Mouse (Mus musculus) T-helper 2 cell (primary cell): ENCODE measurements around the gene Lefty1.
"Not testable (repeated sequence)": the region's sequence is repeated elsewhere in the genome, so short reads cannot be mapped to it uniquely, and the experiment has no call there.

Experiments
- in situ Hi-C: fragments of 300-600 bp; cut with MboI, MseI; formaldehyde crosslinking; loops from one replicate; pipeline ENCODE4 v1.15.1; 2025; ENCODE audit warnings: high pct_unique_total_duplicates

Gene Lefty1

DNA sequence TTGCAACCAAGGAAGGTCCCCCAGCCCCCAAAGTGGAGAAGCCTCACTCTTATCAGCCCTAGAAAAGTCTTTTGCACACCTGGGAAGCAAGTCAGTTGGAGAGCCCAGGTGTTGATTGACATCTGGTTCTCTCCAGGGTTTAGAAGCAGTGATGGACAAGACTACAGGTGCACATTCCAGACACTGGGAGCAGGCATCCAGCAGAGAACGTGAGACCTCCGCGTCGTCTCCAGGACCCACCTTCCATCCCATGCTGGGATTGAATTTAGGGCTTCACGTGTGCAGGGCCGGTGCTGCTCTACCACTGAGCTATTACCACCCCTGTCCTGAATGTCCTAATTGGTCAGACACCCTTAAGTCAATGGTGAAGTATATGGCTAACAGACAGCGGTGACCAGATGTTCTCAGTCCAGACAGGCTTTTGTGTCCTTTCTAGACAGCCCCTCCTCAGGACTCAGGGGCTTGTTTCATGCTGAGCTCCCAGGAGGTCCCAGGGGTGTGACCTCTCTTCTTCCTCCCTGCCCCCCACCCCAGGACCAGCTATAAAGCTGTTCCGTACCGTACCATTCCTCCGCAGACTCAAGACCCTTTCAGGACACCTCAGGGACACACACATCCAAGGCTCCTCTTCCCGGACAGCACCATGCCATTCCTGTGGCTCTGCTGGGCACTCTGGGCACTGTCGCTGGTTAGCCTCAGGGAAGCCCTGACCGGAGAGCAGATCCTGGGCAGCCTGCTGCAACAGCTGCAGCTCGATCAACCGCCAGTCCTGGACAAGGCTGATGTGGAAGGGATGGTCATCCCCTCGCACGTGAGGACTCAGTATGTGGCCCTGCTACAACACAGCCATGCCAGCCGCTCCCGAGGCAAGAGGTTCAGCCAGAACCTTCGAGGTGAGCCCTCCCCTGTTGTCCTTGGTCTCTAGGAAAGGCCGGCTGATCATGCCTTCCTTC, at the start of gene Lefty1:
Gene Lefty1 (plus strand): TSS at position 556 of the 953 bp plus-strand sequence.
- in situ Hi-C loops, result no loop called here

DNA sequence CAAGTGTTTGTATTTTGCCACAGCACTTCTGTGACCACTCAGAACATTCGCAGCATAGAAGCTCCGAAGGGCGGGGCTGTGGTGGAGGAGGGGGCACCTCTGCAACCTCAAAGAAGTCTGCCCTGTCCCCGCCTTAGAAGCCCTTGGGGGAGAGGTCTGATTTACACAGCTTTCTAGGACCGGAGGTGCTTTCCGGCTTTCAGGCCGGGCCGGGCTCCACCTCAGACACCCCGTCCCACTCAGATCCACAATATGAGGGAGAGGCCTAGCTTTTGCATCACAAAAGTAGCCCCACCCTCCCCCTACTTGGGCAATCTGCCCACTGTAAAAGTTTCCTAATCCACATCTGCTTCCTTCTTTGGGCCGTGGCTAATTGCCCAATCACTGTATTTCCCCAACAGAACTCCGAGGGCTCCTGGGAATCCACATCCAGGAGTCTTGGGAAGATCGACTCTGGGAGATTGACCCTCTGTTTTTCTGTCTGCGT, 46.2 kb upstream of the Lefty1 start:
- in situ Hi-C loops, result no loop called here

DNA sequence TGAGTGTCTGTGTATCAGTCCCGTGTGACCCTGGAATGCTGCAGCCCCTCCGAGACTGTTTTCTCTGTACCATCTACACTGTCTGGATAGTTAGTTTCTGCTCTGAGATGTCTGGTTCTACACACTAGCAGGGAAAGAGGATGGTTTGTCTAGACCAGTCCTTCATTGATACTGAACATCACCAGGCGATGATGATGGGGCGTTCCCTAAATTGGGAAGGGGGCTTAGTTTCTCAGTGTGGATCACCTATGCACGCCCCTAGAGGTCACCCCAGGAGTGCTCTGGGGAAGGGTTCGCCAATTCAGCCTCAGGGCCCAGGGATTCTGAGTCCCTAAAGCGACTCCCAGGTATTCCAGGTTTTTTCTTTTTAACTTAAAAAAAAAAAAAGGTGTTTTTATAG, 45.6 kb upstream of the Lefty1 start:
- in situ Hi-C loops, result no loop called here

DNA sequence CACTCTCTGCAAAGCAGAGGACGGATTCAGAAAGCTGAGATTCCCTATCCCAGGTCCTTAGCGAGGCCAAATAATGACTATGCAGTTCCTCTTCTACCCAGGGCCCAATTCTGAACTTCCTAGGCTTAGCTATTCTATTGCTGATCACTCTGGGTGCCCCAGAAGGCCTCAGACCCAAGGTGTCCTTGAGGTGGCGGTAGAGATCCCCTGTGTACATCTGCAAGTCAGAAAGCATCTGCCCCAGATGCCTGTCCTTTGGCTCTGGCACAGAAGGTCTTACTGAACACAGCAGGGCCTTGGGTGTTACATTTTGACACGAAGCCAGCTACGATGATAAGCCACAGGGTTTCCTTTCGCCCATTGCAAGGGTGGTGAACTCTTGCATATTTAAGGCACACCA, 45.0 kb upstream of the Lefty1 start:
- in situ Hi-C loops, result no loop called here

DNA sequence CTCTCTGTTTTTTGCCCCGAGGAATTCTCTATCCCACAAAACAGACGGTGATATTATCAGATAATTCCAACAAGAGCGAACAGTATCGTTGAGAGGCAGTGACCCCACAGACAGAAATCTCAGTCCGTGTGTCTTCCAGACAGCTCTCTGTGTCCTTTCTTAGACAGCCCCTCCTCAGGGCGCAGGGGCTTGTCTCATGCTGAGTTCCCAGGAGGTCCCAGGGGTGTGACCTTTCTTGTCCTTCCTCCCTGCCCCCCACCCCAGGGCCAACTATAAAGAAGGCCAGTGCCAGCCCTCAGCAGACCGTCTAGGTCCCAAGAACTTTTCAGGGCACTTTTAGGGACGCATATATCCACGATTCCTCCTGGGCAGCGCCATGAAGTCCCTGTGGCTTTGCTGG, 42.0 kb upstream of the Lefty1 start, which contains the start of gene Lefty2:
Gene Lefty2 (plus strand): TSS at position 301 of the 400 bp plus-strand sequence.
- in situ Hi-C loops, result no loop called here

DNA sequence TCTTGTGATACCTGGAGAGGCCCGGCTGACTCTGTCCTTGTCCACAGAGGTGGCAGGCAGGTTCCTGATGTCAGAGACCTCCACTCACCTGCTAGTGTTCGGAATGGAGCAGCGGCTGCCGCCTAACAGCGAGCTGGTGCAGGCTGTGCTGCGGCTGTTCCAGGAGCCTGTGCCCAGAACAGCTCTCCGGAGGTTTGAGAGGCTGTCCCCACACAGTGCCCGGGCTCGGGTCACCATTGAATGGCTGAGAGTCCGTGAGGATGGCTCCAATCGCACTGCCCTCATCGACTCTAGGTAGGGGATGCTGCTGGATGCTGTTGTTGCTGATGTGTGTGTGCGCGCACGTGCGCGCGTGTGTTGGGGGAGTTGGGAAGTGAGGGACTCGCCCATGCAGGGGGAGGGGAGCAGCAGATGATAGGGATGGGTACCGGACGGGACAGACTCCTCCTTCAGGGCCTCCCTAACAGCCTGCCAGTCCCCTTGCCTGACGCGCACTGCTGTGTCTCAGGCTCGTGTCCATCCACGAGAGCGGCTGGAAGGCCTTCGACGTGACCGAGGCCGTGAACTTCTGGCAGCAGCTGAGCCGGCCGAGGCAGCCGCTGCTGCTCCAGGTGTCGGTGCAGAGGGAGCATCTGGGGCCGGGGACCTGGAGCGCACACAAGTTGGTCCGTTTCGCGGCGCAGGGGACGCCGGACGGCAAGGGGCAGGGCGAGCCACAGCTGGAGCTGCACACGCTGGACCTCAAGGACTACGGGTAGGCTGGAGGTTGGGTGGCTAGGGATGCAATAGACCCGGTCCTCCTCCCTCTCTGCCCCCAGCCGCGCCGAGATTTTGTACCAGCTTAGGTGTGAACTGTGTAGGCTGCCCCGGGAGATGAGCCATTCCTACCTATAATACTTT, 40.5 kb upstream of the Lefty1 start:
- in situ Hi-C loops, result not testable (repeated sequence)

DNA sequence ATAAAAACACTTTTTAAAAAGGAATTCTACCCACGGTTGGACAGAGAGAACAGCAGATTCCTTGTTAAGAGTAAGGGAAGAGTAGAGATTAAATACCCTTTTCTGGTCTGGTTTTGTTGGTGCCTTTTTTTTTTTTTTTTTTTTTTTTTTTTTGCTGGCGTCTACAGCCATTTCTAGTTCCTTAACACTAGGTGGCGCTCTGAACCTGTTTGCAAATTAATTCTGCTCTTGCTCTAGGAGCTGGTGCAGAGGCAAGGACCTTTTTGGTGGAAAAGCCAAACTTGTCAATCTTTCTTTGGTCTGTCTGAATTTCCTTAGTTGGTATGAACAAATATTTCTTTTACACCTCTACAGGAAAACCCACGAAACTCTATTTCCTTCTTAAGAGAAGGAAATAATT, 33.7 kb upstream of the Lefty1 start:
- in situ Hi-C loops, result loop anchor here (5.0 kb wide), 1 partner anchor 76 kb away; no protein-coding TSS in a partner anchor

DNA sequence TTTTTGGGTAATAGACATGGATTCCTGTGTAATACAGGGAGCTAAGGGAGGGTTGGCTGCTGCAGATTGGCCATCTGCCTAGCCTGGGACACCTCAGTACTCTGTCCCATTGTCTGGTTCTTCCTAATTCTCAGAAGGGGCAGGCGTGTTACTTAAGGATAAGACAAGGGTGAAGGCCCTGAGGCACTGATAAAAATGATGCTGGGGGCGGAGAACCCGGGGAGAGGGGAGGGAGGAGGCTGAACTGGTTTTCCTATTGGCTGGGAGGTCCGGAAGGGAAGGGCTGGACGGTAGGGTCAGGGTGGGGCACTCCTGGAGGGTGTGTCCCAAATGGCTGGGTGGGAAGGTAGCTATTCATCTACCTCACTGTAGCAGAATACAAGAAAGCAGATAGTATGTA, 31.9 kb upstream of the Lefty1 start:
- in situ Hi-C loops, result loop anchor here (5.0 kb wide), 1 partner anchor 74 kb away; no protein-coding TSS in a partner anchor

DNA sequence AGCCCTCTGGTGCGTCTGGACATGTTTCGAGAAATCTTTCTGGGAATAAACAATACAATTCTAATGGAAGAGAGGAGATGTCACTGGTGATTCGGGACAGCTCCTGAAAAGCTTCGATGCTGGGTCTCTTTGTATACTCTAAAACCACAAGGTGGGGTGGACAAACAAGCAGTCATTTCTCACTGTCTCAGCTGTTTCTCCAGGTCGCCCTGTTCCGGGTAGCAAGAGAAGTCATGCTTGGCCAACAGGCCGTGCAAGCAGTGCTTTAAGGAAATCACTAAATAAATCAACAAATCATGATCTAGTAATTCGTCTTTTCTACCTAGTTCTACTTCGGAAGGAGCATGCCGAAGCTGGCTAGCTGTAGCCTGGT, 31.2 kb upstream of the Lefty1 start:
- in situ Hi-C loops, result loop anchor here (5.0 kb wide), 1 partner anchor 74 kb away; no protein-coding TSS in a partner anchor

DNA sequence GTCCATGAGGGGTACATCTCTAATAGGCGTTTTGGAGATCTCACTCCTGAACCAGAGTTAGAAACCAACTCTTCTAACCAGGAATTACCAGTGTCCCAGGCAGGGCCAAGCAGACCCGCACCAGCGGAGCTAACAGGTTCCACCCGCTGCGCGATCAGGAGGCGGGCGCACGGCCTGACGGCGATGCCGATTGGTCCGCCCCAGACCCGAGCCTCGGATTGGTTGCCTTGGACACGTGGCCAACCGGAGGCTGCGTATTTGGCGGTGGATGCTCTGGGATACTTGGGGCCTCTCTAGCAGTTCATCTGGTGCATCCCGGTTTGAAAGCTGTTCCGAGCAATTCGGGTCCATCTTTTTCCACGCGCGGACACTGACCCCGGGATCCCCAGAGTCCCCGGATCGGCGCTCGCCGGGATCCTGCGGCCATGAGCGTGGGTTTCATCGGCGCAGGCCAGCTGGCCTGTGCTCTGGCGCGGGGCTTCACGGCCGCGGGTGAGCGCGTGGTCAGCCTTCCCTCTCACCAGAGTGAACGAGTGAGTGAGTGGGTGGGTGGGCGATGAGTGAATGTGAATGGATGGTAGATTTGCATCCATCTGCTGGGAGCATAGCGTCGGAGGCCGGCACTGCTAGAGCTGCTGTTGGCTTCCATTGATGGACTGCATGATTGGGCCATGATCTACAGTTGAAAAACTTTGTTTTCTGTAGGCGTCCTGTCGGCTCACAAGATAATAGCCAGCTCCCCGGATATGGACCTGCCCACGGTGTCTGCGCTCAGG, 30.6 kb upstream of the Lefty1 start, which contains the start of gene Pycr2:
Gene Pycr2 (plus strand): TSS at position 255 of the 776 bp plus-strand sequence.
- in situ Hi-C loops, result loop anchor here (5.0 kb wide), 1 partner anchor 73 kb away; no protein-coding TSS in a partner anchor

DNA sequence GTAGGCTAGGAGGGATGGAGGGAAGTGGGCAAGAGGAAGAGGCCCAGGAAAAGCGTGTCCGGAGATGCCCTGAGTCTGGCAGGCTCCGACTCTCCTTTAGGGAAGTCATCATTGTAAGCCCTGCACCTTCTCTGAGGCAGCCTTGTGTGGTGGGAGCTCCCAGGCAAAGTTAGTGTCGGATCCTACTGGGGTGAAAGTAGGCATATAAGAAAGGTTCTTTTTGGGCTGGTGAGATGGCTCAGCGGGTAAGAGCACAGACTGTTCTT, 30.1 kb upstream of the Lefty1 start:
- in situ Hi-C loops, result loop anchor here (5.0 kb wide), 2 partner anchors 38 to 73 kb away; partner anchors contain the start of gene Tmem63a

DNA sequence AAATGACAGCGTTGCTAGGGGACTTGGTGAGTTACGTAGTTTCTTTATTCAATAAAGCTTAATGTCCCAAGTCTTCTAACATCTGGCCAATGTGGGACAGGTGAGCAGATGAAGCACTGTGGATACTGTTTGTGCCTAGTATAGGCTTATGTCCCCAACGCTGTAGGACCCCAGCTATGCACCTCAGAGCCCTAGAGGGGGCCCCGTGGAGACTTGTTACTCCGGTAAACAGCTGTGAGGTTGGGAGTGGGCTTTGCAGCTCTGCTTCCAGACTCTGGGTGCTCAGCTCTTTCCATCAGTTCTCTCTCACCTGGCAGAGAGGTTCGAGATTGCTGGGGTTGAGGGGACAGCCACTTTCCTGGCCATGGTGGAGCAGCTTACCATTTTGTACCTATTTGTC, 29.5 kb upstream of the Lefty1 start:
- in situ Hi-C loops, result loop anchor here (5.0 kb wide), 1 partner anchor 37 kb away; the partner anchor contains the start of gene Tmem63a

DNA sequence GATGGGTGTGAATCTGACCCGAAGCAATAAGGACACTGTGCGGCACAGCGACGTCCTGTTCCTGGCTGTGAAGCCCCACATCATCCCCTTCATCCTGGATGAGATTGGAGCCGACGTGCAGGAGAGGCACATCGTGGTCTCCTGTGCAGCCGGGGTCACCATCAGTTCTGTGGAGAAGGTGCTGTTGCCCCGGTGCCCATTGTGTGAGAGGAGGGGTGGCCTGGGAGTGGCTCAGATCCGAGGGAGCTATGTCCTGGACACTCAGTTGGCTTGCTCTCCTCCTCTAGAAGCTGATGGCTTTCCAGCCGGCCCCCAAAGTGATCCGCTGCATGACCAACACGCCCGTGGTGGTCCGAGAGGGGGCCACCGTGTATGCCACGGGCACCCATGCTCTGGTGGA, 28.9 kb upstream of the Lefty1 start:
- in situ Hi-C loops, result loop anchor here (5.0 kb wide), 1 partner anchor 36 kb away; the partner anchor contains the start of gene Tmem63a

DNA sequence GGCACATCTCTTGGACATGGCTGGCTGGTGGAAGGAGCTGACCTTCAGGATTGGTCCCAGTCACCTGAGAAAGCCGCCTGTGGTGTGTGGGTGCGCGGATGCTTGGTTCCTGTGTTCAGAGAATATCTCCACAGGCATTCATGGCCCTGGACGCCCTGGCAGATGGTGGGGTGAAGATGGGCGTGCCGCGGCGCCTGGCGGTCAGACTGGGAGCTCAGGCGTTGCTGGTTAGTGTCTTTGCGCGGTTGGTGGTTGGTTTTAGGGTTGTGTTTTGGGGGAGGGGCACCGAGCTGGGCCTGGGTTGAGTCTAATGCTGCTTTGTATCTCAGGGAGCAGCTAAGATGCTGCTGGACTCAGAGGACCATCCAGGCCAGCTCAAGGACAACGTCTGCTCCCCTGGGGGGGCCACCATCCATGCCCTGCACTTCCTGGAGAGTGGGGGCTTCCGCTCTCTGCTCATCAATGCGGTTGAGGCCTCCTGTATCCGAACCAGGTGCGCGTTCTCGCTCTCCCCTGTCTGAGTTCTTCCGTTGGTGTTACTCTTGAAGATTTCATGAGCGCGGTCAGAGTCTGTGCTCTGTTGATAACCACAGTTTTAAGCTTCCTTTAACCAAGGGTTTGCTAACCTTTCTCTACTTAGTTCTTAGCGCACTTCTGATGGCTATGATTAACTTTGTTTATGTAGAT, 28.2 kb upstream of the Lefty1 start:
- in situ Hi-C loops, result loop anchor here (5.0 kb wide), 1 partner anchor 36 kb away; the partner anchor contains the start of gene Tmem63a

DNA sequence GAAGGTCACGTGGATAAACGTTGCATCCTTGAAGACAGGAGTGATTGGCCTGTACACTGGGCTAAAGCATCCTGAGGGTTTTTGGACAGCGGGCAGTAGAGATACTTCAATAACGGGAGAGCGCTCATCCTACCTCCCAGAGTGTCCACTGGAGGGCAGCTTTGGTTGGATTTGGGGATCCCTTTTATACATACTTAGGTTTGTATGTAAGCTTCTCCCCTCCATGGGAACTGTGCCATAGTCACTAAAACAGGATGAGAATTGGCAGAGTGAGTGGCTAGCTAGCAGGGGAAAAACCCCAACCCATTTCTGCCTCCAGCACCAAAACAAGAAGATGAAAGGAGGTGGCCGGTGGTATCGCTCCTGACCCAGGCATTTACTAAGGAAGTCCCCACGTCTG, 23.7 kb upstream of the Lefty1 start:
- in situ Hi-C loops, result no loop called here

DNA sequence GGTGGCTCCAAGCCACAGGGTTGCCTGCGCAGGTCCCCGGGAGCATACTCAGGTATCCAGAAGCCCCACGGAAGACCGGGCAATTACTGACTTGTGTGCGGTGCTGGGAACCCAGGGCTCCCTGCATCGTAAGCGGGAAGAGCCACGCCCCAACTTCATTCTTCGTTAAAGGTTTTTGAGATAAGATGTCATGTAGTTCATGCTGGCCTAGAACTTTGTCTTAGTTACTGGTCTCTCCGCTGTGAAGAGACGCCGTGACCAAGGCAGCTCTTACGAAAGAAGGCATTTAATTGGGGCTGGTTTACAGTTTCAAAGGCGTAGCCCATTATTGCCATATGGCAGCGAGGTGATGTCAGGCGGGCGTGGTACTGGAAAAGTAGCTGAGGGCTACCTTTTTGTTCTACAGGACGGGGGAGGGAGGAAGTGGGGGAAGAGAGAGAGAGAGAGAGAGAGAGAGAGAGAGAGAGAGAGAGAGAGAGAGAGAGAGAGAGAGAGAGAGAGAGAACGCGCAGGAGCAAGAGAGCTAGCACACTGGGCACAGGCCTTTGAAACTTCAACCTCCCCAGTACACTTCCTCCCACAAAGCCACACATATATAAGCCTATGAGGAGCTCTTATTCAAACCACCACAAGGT, 23.1 kb upstream of the Lefty1 start:
- in situ Hi-C loops, result no loop called here

DNA sequence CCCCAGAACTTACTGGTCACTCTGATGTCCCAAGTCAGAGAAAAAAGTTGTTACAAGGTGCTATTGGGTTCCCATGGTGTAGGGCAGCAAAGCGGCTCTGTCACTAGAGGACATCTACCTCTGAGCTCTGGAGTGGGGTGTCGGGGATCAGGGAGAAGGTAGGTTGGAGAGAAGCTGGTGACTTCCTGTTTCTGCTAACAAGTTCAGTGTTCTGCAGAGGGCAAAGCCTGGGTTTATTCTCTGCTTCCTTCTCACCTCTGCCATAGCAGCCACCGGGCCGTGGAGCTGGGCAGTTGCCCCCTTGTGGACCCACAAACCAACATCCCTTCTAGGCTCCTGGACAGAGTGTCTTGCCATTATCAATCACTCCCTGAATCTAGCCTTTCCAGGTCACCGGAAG, 22.0 kb upstream of the Lefty1 start:
- in situ Hi-C loops, result no loop called here

DNA sequence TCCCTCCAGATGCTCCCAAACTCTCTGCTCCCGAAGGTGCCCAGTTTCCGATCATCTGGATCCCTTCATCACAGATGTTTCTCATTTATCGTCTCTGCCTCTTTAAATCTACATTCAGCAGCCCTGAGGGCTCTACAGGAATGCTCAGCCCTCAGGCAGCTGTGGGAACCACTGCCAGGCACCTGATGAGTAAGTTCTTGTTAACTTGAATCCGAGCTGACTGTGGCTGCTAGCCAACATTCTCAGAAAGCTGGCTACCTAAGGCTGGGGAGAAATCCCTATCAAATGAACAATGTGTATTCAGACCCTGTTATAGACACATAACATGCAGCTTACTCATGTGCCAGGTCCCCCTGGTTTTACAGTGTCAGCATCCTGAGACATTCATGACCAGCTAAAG, 21.0 kb upstream of the Lefty1 start:
- in situ Hi-C loops, result no loop called here

DNA sequence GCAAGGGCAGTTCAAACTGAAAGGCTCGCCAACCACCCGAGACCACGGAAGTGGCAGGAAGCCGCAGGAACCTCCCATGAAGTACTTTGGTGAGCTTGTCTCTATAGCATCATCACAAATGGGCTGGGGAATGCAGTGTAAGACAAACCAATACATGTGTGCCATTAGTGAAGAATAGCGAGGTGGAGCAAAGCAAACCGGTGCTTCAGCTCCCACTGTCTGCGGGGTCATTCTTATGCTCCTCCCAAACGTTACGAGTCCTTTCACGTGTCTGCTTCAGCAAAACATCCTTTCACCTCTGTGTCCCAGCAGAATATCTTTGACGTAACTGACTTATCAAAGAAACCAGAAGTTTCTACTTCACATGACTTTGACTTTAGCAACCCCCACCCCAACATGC, 18.4 kb upstream of the Lefty1 start:
- in situ Hi-C loops, result no loop called here

DNA sequence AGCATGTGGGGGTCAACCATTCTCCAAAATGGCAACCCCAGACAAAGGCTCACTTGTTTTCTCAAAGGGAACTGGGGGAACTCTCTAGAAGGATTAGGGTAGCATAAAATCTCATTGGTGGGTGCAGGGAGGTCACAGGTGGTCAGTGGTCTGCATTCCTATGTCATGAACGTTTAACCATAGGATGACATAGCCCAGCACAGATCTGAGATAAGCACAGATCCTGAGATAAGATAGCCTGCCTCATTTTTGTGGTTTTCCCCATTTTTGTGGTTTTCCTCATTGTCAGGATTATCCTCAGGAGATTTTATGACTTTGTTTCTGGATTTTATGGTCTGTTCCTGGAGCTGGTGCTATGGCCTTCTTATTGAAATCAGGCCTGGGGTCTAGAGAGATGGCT, 17.8 kb upstream of the Lefty1 start:
- in situ Hi-C loops, result no loop called here
